Mouse (Mus musculus) gastrocnemius, adult 8-10 months (tissue): ENCODE measurements at regions not wholly inside any gene's neighbourhood (a gene's known extent, or its start where the extent isn't known, plus 50 kb on each side); places are given as distances from the start of the nearest gene placed in this dataset.

Experiments used
- DNase-seq, 2 experiments: peaks; one replicate each; pipeline ENCODE4 v3.0.0; 2022; ENCODE audit warnings: low spot score in 2 of 2

GRCm38 (mm10) chr13:60067325-60067724, 109.8 kb downstream of the Gas1 start:
- DNase-seq: no peak

- DNase-seq: no peak
Observed at GRCm38 (mm10) chr13:60061589-60061988, 115.6 kb downstream of the Gas1 start.

GRCm38 (mm10) chr13:60057761-60058274, 119.3 kb downstream of the Gas1 start:
- no peak for DNase-seq

GRCm38 (mm10) chr13:60054531-60054930, 122.6 kb downstream of the Gas1 start:
- DNase-seq: peak in 1 of 2 experiments; percentile 19

GRCm38 (mm10) chr13:60054081-60054480, 123.1 kb downstream of the Gas1 start:
- peak; percentile 25 to 33 for DNase-seq

- no peak for DNase-seq
Observed at GRCm38 (mm10) chr13:60051866-60052265, 125.3 kb downstream of the Gas1 start.

GRCm38 (mm10) chr13:60050799-60051580, 126.2 kb downstream of the Gas1 start:
- DNase-seq: no peak

GRCm38 (mm10) chr13:60049703-60050102, 127.5 kb downstream of the Gas1 start:
- DNase-seq: no peak

GRCm38 (mm10) chr13:60047791-60048730, 129.1 kb downstream of the Gas1 start:
- no peak for DNase-seq

GRCm38 (mm10) chr13:60045752-60046151, 131.4 kb downstream of the Gas1 start:
- DNase-seq: no peak

GRCm38 (mm10) chr13:60044876-60045275, 132.3 kb downstream of the Gas1 start:
- DNase-seq: no peak

GRCm38 (mm10) chr13:60042443-60042842, 134.7 kb downstream of the Gas1 start:
- no peak for DNase-seq

GRCm38 (mm10) chr13:60035536-60036130, 141.5 kb downstream of the Gas1 start:
- DNase-seq: no peak

GRCm38 (mm10) chr13:60033116-60033515, 144.0 kb downstream of the Gas1 start:
- no peak for DNase-seq

- peak; percentile 20 to 43 for DNase-seq
Observed at GRCm38 (mm10) chr13:60032586-60032985, 144.6 kb downstream of the Gas1 start.

GRCm38 (mm10) chr13:60029591-60029990, 147.6 kb downstream of the Gas1 start:
- peak in 1 of 2 experiments; percentile 17 for DNase-seq

GRCm38 (mm10) chr13:60020175-60020487, 157.0 kb downstream of the Gas1 start:
- DNase-seq: no peak

GRCm38 (mm10) chr13:60019291-60020174, 157.6 kb downstream of the Gas1 start:
- DNase-seq: peak; percentile 34 to 53

GRCm38 (mm10) chr13:60015854-60016366, 161.3 kb downstream of the Gas1 start:
- DNase-seq: peak; percentile 30 to 33

GRCm38 (mm10) chr13:60012046-60012813, 164.9 kb downstream of the Gas1 start:
- peak; percentile 49 to 53 for DNase-seq
